Mouse (Mus musculus) E14TG2a.4 (cell line): ENCODE data around the gene Snn.

Source experiments
- CTCF ChIP-seq: conservative IDR thresholded peaks from 2 replicates; pipeline ENCODE4 v1.5.1; 2014; ENCODE audit warnings: low read length
- NANOG ChIP-seq: IDR thresholded peaks from 2 replicates; pipeline ENCODE4 v1.6.1; 2014; ENCODE audit warnings: borderline replicate concordance, low read length, mixed read lengths
- POU5F1 ChIP-seq: IDR thresholded peaks from 2 replicates; pipeline ENCODE4 v1.6.1; 2014; ENCODE audit warnings: low read length, borderline replicate concordance

DNA sequence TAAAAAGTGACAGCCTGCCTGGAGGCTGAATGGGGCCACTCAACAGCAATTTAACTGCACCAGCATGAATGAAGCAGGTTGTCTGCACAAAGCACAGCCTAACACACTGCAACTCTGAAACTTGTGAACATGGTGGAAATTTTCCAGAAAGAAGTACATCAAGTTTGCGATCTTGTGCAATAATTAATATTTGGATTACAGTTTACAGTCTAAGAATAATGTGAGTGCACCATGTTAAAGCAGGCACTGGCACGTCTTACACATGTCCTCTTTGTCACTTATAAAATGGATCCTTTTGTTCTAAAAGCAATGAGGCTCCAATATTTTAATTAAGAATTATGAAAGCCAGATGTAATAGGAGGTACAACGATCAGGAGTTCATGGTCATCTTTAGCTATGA, 36.6 kb downstream of the Snn start:
- TF ChIP-seq CTCF (no peak), POU5F1 (no peak), NANOG (no peak)
